Mouse (Mus musculus) spleen, adult 18-20 months (tissue): ENCODE measurements around the gene Anapc16.
A peak's percentile ranks its signal among the peaks of the same experiment; 100 is the strongest.
"Not testable (repeated sequence)": the region's sequence is repeated elsewhere in the genome, so short reads cannot be mapped to it uniquely, and the experiment has no call there.

Source experiments
- DNase-seq, 2 experiments: peaks; one replicate each; pipeline ENCODE4 v3.0.0; 2022; ENCODE audit warnings: mixed read lengths in 2 of 2

The Anapc16 gene

DNA sequence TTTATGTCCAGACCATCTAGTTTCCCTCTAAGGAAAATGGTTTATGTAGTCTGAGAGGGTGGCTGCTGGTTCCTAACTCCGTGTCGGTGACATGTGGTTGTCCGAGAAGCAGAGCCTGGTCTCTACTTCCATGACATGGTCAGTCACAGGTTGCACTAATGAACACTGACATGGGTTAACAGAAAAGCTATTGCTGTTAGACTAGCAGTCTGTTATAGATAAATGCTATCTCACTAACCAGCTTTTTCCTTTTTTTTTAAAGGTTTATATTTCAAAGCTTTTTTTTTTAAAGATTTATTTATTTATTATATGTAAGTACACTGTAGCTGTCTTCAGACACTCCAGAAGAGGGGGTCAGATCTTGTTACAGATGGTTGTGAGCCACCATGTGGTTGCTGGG is 3.9 kb downstream of the Anapc16 start:
- no peak for DNase-seq

DNA sequence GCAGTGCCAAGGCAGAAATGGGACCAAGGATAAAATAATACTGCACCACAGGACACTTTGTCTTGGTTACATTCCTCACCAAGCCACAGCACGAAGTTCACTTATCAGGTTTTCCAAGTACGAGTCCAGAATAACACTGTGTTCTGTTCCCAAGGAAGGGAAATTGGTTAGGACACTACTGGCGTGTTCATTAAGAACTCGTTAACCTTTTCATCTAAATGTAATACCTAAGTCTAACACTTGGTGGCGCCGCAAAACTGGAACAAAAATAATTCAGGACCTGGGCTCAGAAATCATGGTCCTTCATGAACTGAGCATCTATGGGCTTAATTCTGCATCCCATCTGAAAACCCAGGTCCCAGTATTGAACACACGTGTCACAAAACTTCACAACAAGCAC is 5.3 kb downstream of the Anapc16 start:
- DNase-seq: peak in 1 of 2 experiments; percentile 34

DNA sequence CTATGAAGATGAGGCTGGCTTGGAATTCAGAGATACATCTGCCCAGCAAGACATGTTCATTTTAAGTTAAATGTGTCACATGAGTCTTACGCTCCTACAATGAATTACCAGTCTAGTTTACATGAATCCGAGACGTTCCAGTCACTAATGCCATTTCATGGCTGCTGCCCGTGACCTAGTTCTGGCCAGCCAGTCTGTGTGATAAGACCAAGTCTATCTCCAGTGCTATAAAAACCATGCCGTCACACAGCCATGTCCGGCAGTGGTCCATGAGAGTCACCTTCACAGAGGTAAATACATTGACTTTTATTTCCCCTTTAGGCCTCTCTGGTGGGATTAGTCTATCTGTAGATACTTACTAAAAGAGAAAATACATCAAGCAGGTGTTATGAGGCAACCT is 7.0 kb downstream of the Anapc16 start:
- DNase-seq: no peak

DNA sequence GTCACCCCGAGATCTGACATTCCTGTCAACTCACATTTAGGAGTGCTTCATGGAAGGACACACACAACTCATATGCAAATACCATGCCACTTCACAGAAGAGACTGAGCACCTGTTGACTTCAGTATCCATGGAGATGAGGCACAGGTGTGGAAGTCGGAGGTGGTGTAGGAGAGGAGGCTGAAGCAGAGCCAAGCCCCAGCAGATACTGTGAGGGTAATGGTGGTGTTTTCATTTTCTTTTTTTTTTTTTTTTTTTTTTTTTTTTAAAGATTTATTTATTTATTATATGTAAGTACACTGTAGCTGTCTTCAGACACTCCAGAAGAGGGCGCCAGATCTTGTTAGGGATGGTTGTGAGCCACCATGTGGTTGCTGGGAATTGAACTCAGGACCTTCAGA is 9.1 kb downstream of the Anapc16 start:
- DNase-seq: not testable (repeated sequence)

DNA sequence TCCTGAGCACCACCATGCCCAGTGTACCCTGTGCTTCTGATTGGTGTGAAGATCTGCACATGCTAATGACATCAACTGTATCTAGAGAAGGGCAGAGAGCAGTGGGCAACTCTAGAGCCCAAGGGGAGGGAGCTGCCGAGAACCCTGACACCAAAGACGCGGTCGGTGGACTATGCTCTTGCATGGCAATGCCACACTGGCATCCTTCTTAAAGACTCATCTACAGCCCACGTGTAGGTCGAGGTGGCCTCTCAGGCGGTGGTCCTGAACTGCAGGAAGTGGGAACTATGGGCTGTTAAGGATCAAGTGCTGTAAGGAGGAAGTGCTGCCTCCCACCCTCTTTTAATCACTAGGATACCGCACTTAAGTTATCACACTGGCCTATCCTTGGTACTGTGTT is 10.9 kb downstream of the Anapc16 start:
- no peak for DNase-seq

DNA sequence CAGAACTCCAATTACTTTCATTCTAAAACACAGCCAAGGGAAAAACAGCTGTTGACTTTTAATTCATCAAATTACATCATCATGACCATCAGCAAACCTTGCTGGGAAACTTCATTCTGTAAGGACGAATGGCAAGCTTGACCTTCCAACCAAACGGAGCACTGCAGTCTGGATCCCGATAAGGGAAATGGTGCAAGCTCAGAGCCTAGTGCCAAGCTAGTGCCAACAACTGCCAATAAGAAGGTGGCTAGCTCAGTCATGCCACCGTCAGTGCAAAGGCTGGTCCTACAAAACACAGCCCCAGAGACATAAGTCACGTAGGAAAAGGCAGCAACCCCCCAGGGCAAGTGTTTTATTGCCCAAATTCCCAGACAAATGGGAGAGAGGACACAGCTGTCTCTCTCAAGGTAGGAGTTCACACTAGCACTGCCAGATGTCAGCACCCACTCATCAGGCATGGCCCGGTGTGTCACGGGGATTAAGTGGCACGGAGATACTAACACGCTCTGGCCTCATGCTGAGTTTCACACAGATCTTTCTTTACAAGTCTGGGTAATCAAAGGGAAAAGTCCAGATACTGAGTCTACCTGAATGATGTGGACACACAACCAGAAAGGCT is 11.6 kb downstream of the Anapc16 start:
- no peak for DNase-seq

DNA sequence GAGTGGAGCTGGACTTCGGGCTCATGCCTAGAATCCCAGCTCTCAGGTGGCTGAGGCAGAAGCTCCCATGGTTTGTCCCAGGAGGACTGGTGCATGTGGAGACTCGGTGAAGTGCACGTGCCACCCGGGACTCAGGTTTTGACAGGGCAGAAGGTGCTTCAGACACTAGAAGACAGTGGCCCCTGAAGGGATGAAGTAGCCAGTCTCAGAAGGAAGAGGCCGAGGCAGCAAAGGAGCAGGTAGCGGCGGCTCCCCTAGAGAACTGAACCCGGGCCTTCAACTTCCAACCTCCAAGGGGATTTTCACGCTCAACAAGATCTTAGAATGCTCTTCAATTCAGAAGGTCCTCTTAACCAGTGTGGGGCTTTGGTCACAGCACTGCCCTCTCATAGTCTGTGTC is 12.5 kb downstream of the Anapc16 start:
- DNase-seq: no peak

DNA sequence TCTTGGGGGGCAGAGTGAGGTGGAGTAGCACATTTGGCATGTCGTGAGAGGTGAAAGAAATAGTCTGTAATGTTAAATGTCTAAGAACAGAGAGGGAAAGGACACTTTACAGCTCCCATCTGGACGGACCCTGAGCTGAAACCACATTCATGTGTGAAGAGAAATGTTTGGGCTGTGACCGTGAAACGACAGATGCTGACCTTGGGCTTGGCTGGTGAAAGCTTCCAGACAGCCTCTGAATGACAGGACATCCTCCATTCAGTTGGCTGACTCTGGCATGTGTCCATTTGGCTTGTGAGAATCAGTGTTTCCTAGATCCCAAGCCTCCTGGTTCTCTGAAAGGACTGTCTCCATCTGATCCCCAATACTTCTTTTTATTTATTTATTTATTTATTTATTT is 14.9 kb downstream of the Anapc16 start:
- DNase-seq: no peak

DNA sequence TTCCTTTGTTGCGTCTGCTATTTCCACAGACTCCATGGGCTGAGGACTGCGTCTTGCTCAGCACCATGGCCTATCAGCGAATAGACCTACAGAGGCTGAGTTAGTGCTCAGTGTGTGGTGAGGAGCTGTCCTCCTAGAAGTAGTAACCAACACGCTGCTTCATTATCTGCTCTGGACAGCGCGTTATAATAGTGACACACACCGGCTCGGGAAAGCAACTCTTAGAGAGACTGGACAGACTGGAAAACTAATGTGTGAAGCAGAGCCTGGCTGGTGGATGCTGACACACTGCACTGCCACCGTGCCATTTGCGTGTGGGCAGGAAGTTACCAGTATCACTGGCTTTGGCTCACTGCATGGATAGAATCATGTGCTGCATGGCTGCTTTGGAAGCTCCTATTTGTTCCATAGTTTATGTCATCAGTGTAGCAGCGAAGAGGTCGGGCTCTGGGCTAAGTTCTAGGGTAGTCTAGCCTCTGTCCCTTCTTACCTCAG is 20.5 kb downstream of the Anapc16 start:
- DNase-seq: no peak

DNA sequence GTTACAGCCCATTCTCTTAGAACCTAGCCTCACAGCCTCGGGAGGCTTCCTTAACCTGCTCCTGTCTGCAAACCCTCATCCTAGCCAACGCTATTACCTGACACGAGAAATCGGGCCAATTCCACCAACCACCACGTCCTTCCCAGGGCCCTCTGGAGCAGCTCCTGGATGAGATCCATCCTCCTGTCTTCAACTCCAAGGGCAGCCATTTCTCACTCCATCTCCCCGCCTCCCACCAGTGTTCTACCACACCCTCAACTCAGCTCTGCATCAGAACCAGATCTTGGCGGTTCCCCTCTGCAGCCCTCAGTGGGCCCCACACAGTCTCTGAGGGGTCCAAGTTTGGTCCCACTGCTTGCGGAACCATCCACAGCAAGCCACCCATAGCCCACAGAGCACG is 21.1 kb downstream of the Anapc16 start:
- no peak for DNase-seq

DNA sequence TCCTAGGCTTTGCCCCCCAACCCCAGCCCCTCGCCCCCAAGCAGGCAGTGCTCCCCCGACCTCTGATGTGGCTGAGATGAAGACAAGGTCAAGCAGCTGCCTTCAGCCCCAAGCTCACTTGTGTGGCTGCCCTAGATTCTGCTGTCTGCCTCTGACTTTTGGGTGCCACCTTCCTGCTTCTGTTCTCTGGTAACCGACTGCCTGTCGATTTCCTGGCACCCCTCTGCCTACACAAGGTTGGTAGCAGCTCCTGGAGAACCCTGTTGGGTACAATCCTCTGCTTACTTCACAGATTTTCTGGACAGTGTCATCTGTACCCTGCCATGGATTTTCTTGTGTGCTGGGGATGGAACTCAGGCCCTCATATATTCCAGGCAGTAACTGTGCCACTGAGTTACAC is 21.6 kb downstream of the Anapc16 start:
- DNase-seq: peak in 1 of 2 experiments; percentile 39

DNA sequence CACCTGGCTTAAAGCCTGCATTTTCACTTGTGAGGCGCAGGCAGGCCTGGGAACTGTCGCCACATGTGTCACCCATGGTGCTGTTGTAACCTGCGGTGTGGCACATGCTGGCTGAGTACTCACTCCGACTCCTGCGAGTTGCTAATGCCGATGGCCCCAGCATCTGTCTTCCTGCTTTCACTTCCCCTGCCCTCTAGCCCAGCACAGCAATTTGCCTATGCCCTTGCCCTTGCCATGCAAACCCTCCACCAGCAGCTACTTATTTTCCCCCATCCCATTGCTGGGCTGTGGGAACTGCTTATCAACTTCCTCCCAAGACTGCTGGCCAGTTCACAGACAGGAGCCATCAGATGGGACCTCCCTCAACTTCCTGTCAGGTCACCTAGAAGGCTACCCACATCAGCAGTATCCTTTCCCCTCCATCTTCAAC is 22.1 kb downstream of the Anapc16 start:
- DNase-seq: peak; percentile 72 to 80

DNA sequence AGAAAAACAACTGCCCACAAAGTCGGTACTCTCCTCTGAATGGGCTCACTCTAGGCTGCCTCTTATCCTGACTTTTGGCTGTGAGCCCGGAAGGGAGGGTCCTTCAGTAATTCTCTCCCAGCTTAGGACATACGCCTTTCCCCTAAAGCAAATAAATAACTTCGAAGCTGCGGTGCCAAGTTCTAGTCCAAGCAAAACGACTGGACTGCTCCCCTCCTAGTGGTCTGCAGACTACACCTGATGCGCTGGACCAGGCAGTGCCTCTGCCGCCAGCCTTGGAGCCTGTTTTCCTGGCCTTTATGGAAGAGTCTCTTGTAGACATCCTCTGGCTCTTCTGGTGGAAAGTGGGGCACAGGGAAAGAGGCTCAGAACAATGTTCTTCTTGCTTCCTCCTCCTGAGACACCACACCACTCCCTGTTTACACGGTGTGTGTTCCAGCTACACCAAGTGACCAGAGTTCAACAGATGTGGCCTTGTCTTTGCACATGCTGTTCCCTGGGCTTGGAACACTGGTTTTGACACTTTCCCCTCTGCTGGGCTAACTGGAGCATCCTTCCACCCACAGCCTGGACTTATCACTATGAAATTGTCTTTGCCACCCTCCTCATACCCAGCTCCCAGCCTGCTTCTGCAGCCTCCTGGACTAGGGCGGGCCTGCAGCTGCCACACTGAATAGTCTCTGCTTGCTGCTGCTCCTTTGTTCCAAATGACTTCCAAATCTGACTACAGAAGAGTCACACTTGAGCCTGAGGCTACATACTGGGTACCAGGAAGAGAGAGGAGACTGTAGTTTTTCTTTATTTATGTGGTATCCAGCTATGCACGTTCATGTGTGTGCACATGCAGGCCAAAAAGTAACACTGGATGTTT is 23.8 kb downstream of the Anapc16 start:
- DNase-seq: no peak

DNA sequence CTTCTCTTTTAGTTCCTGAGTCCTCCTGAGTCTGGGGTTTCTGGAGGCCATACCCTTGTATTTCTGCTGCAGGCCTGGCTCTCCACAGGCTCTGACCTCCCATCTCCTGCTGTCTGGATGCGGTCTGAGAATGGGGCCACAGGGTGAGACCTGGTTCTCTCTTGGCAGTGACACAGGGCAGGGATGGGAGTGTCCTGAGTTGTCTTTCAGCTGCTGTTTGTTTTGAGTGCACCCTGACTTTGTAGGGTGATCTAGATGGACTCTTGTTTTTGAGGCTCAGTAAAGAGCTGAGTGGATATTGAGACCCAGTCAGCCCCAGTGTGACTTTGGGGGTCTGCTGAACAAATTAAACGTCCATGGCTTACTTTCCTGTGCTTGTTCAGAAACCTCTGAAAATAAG is 24.5 kb downstream of the Anapc16 start:
- DNase-seq: no peak

DNA sequence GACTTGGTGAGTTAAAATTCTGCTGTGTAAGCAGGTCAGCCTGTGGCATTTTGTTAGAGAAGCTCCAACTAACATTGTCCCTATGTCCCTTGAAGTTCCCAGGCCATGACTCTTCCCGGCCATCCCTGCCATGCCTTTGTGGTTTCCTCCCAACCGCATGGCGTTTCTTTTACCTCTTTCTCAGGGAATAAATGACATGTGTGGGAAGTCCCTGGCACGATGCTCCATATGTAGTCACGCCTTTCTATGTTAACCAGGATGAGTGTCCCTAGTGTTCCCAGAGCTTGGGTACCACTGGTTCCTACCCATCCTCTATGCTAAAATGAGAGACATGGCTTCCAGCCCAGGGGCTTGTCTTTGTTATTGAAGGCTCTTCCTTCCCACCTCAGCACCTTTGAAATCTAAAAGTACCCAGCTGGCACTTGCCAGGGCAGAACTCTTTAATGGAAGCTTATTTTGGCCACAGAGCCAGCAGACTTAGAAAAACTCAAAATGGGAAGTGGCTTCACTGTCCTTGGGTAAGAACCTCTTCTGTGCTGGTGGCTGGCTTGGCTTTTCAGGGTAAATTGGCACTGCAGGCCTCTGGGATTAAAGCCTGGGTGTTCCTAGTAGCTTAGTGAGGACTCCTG is 25.1 kb downstream of the Anapc16 start:
- no peak for DNase-seq

DNA sequence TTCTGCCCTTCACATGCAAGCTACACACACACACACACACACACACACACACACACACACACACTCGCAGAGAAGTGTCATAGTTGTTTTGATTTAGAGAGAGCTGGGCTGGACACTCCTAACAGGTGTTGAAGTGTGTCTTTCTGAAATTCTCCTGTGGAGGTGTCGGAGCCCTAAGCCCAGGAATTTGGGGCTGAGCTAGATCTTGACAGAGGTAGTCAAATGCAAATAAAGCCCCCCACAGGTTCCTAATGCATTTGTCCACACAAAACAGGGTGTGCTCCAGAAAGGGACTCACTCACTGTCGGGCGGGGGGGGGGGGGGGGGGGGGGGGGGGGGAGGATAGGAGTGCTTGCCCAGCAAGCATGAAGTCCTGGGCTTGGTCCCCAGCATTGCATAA is 25.8 kb downstream of the Anapc16 start:
- DNase-seq: no peak

DNA sequence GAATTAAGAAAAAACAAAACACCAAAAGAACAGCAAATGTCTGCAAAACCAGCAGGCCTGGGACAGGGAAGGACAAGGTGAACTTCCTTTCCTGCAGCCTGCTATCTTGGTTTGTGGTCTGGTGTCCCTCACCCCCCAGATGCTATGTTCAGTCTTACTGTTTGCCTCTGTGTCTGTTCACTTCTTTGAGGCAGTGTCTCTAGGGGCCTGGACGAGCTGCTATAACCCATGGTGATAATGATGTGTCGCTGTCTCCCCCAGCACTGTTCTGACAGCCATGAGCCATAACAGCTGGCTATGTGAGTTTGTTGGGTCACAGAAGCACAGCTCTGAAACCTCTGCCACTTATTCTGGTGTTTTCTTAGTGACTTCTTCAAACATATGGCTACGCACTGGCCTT is 28.1 kb downstream of the Anapc16 start:
- DNase-seq: peak in 1 of 2 experiments; percentile 47

DNA sequence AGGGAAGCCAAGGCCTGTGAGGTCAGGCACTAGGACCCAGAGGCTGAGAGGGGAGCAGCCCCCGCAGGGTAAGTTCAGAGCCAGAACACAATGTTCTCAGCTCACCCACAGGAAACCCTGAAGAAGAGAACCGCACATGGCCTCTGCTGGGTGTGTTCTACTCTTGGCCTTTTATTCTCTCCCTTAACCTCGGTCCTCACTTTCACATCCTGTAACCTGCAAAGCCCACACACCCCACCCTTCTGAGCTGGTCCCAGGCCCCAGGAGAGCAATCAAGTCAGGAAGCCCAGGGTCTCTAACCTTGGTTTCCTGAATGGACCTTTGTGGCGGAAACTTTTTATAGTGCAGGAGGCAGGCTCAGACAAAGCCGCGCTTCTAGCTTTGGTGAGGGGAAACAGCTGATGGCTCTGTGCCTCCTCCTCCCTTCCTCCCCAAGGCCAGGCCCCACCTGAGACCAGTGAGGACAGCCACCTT is 28.7 kb downstream of the Anapc16 start:
- DNase-seq: peak; percentile 68 to 84

DNA sequence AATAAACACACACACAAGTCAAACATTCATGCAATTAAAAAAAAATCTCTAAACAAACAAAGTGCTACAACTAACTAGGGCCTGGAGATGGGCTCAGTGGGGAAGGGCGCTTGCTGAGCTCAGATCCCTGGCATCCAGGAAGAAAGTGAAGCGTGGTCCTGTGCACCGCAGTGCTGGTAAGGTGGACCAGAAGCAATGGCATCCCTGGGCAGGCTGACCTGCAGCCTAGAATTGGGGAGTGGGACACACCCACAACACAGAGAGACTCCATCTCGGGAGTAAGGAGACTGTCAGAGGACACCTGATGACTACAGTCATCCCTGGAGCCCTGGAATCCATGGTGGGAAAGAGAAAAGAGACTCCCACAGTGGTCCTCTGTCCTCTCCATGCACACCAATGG is 29.5 kb downstream of the Anapc16 start:
- no peak for DNase-seq

DNA sequence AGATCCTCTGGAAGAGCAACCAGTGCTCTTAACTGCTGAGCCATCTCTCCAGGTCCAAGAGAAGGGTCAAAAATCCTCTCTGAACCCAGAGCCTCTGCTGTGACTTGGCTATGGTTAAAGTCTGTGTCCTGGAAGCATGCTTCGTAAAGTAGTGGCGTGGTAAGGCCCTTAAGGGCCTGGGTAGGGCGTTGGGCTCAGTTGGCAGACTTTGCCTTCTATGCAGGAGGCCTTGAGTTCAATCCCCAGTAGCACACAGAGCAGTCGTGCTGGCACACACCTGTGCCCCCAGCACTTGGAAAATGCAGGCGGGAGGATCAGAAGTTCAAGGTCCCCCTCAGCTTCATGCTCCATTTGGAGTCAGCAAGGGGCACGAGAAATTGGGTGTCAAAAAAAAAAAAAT is 29.9 kb downstream of the Anapc16 start:
- no peak for DNase-seq

DNA sequence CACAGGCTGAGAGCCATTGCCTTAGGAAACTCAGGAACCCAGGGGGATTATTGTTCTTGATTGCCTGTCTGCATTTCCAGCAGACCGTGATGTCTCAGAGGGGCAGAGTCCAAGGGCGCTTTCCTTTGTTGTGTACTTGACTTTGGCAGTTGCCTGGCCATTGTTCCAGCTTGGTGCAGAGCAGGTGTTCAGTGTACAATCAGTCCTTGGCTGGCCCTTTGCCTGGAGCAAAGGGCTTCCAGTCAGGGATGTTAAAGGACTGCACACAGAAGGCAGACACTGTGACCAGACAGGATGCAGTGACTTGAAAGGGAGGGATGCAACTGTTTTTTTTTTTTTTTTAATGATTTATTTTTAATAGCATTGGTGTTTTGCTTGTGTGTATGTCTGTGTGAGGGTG is 30.4 kb downstream of the Anapc16 start:
- no peak for DNase-seq

DNA sequence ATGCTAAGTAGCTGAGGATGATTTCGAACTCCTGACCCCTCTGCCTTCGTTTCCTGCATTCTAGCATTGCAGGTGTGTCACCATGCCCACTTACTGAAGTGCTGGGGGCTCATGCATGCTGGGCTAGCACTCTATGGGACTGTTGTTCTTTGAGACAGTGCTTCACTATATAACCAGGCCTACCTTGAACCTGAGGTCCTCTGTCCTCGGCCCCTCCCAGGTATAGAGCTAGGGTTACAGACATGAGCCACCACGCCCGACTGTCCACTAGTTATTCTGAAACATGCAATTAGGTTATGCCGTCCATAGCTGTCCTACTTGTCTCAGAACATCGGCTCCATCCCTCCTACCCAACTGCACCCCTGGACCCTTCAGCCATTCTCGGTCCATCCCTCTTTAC is 31.1 kb downstream of the Anapc16 start:
- DNase-seq: no peak

DNA sequence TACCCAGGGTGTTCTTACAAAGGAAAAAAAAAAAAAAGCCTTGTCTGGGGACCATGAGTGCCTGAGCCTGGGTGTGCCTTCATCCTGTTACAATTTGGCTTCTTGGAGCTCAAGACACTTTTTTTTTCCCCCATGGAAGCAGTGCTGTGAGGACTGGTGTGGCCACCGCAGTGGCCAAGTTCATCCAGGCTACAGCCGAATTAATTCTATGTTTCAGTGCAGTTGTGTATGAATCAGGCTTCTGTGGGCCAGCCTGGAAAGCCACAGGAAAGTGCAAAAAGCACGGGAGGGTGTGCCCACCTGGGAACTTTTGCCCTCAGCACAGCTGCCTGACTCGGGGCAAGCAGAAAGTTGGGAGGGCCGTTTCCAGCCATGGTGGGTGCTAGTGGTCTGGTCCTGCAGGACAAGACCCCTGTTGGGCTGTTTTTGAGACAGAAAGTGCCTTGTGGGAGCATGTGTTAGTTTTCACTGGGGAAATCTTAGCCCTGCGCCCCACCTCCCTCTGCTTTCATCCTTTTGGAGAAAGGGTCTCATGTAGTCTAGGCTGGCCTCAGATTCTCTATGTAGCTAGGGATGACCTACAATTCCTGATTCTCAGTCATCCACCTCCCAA is 32.4 kb downstream of the Anapc16 start:
- DNase-seq: no peak
